Mouse (Mus musculus) effector memory CD4-positive, alpha-beta T cell, adult 7 months (primary cell): ENCODE data around the gene Tktl2. TPM values are rescaled to one million over a fixed set of nuclear protein-coding genes. Genes with fewer than 3 reads are reported as not detected.

Experiments used
- polyA plus RNA-seq: library from polyadenylated mRNA; unstranded; fragments of 100-300 nt; shearing (Covaris generic); gene quantifications from one replicate; pipeline ENCODE4 v1.2.1, GENCODE M21; 2017

The Tktl2 gene
- 0.15 TPM for polyA plus RNA-seq

DNA sequence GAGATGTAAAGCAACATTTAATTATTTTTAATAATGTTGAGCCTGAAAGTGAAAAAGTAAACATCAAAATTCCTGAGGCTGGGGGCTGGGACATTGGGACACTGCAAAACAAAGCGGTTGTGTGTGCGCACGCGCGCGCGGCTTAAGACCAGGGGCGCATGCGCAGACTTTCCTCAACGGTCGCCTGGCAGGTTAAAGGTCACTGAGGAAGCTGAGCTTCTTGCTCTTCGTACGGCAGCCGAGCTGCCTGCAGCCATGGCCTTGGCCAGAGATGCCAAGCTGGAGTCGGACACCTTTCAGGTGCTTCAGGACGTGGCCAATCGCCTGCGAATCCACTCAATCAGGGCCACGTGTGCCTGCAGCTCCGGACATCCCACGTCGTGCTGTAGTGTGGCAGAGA, at the start of gene Tktl2:
TSS of gene Tktl2 (plus strand) at position 220 of the 400 bp plus-strand sequence.

DNA sequence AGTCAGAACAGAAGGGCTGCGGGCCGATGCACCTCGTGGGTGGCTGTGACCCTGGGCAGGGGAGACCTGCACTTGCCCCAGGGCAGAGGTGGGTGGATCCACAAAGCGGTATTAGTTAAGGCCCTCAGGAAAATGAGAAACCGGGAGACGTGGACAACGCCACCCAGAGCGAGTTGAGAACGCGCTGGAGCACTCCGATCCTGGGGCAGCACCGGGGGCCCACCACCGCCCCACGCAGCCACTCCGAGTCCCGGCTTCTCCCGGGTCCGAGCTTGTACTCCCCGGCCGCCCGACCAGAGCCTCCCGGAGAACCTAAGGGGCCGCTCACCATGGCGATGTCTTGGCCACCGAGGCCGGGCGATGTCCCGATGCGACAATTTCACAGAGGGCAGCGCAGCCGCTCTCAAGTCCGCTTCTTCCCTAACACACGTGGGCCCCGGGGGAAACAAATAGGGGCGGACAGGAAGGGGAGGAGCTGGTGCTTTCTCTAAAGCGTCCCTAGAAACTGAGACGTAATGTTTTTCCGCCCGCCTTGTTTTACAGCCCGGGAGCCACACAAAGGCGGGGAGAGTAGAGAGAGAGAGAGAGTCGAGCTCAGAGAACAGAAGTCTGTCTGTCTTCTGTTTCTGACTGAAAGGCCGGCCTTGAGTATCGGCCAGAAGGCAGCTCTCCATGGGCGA, 25.3 kb upstream of the Tktl2 start, which contains the start of gene Tma16:
TSS of gene Tma16 (minus strand) at position 447 of the 680 bp plus-strand sequence.

Other genes starting within 250 kb of the Tktl2 start
- 12.3 TPM for gene Tma16, start 25.2 kb upstream of the Tktl2 start, polyA plus RNA-seq
- 1.0 TPM for gene Npy5r, start 176.4 kb downstream of the Tktl2 start, polyA plus RNA-seq
- gene Npy1r, start 185.4 kb downstream of the Tktl2 start, polyA plus RNA-seq: not detected